Mouse (Mus musculus) stomach, embryonic 14.5 days (tissue): ENCODE measurements around the gene Hmgn1. TPM values are rescaled to one million over a fixed set of nuclear protein-coding genes. Genes with fewer than 3 reads are reported as not detected.

Source experiments
- ATAC-seq: fragments of 200-750 bp; cut with Nextera tagmentation; 2 replicates; pipeline ENCODE4 v1.8.0; 2017; ENCODE audit warnings: low read depth, moderate TSS enrichment; ENCODE audit not compliant: insufficient number of reproducible peaks, insufficient read depth, low FRiP score
- H3K27ac ChIP-seq: fragments of 300-500 bp; sonication (generic); 2 replicates; pipeline ENCODE4 v1.5.1; 2014; ENCODE audit warnings: mild to moderate bottlenecking, low read length, moderate library complexity, mixed read lengths
- H3K27me3 ChIP-seq: fragments of 300-500 bp; sonication (generic); 2 replicates; pipeline ENCODE4 v1.6.1; 2014; ENCODE audit warnings: low read length, control low read depth, mixed read lengths; ENCODE audit not compliant: control insufficient read depth, insufficient read depth
- H3K36me3 ChIP-seq: fragments of 300-500 bp; sonication (generic); 2 replicates; pipeline ENCODE4 v1.6.1; 2014; ENCODE audit warnings: mild to moderate bottlenecking, control low read depth, low read length, moderate library complexity, mixed read lengths; ENCODE audit not compliant: control insufficient read depth, insufficient read depth
- H3K4me1 ChIP-seq: fragments of 300-500 bp; sonication (generic); 2 replicates; pipeline ENCODE4 v1.6.1; 2014; ENCODE audit warnings: low read length, control low read depth, mixed read lengths; ENCODE audit not compliant: control insufficient read depth, insufficient read depth
- H3K4me2 ChIP-seq: fragments of 300-500 bp; sonication (generic); replicated peaks from 2 replicates; pipeline ENCODE4 v1.6.1; 2014; ENCODE audit warnings: low read depth, low read length, control low read depth
- H3K4me3 ChIP-seq: fragments of 300-500 bp; sonication (generic); 2 replicates; pipeline ENCODE4 v1.5.1; 2014; ENCODE audit warnings: low read depth, low read length, control low read depth
- H3K9ac ChIP-seq: fragments of 300-500 bp; sonication (generic); replicated peaks from 2 replicates; pipeline ENCODE4 v1.6.1; 2014; ENCODE audit warnings: low read depth, mild to moderate bottlenecking, control low read depth, low read length, moderate library complexity, mixed read lengths
- H3K9me3 ChIP-seq: fragments of 300-500 bp; sonication (generic); 2 replicates; pipeline ENCODE4 v1.6.1; 2016; ENCODE audit warnings: low read depth, low read length, control low read depth; ENCODE audit not compliant: control insufficient read depth
- WGBS: fragments of 180-500 bp; shearing (Covaris S2); extraction: QIAGEN DNeasy Blood & Tissue Kit; methylation state at CpG from one replicate; pipeline ENCODE4 v1.1.7; 2014; 5-methylcytosine and 5-hydroxymethylcytosine counted together
- polyA plus RNA-seq: library from polyadenylated mRNA; unstranded; fragments of >200 nt; fragmentation: Nextera tagmentation; extraction: Ambion mirVana; gene quantifications from 2 replicates; pipeline ENCODE4 v1.2.1, GENCODE M21; 2014

Hmgn1 gene
- polyA plus RNA-seq, 1 experiment from 2014 or later = 589 TPM

- Histone ChIP-seq H3K4me2 (peak overlapping the region; percentile 67; the same call in 1 of the 2 replicates), H3K27ac (no peak overlapping the region), H3K4me3 (peak overlapping the region; percentile 100), H3K9me3 (no peaks in the 10 kb centered on the region), H3K27me3 (no peaks in the 10 kb centered on the region), H3K4me1 (peaks cover 12% of the 10 kb centered on the region; the same call in 1 of the 2 replicates), H3K9ac (no peak overlapping the region), H3K36me3 (peaks cover 24% of the 10 kb centered on the region)
- WGBS = 86% methylated on average over 7 of the region's 7 CpGs
- no peak for ATAC-seq
These were observed 47.0 kb downstream of the Hmgn1 start for GRCm38 (mm10) chr16:96080524-96080923.

Other genes with a start within 250 kb of the Hmgn1 start
- gene Psmg1, start 136.8 kb downstream of the Hmgn1 start, polyA plus RNA-seq = 76.5 and 81.1 TPM in 2 replicates
- 124 and 133 TPM in 2 replicates for gene Brwd1, start 45.2 kb downstream of the Hmgn1 start, polyA plus RNA-seq
- 77.1 and 77.2 TPM in 2 replicates for gene Wrb, start 17.7 kb upstream of the Hmgn1 start, polyA plus RNA-seq
- 1.4 and 1.6 TPM in 2 replicates for gene Lca5l, start 64.5 kb upstream of the Hmgn1 start, polyA plus RNA-seq
- gene Sh3bgr, start 72.7 kb upstream of the Hmgn1 start, polyA plus RNA-seq = 29.7 TPM in 2 replicates
- 0.41 and 0.48 TPM in 2 replicates for gene B3galt5, start 108.1 kb upstream of the Hmgn1 start, polyA plus RNA-seq